Mouse (Mus musculus): ENCODE results near the gene Isca1.

GRCm38 (mm10) chr13:59775168-59775567 lies 5.6 kb upstream of the Isca1 start:
- no peak for TF ChIP-seq POLR2A (IDR thresholded peaks at IDR 0.05; ENCODE audit: control insufficient read depth, extremely low read depth, insufficient read depth, low read length, poor library complexity)
- TF ChIP-seq CTCF (IDR thresholded peaks at IDR 0.05; ENCODE audit: borderline replicate concordance, control insufficient read depth, extremely low read depth, insufficient read depth, low read length, poor library complexity) = no peak

Measured in thymus, adult 2 months (tissue).